Mouse (Mus musculus) cerebellum, postnatal 4 days (tissue): ENCODE measurements around the gene Kmt2e.
"Not testable (repeated sequence)": the region's sequence is repeated elsewhere in the genome, so short reads cannot be mapped to it uniquely, and the experiment has no call there.

Experiments used
- DNase-seq, 2 experiments: peaks; one replicate each; pipeline ENCODE4 v3.0.0; 2022; ENCODE audit warnings: low spot score in 2 of 2, mixed read lengths in 1 of 2

Gene Kmt2e

GRCm38 (mm10) chr5:23432708-23433645, 1.3 kb upstream of the Kmt2e start:
- peak; percentile 91 to 99 for DNase-seq

GRCm38 (mm10) chr5:23434598-23435481, 599 bp downstream of the Kmt2e start:
- DNase-seq = peak in 1 of 2 experiments; percentile 54

GRCm38 (mm10) chr5:23435482-23436125, 1.4 kb downstream of the Kmt2e start:
- peak in 1 of 2 experiments; percentile 23 for DNase-seq

- DNase-seq = no peak
These were observed 2.5 kb downstream of the Kmt2e start for GRCm38 (mm10) chr5:23436735-23437134.

GRCm38 (mm10) chr5:23439857-23440256, 5.6 kb downstream of the Kmt2e start:
- DNase-seq = no peak

- no peak for DNase-seq
These were observed 6.3 kb downstream of the Kmt2e start for GRCm38 (mm10) chr5:23440572-23440971.

- DNase-seq = no peak
These were observed 7.7 kb downstream of the Kmt2e start for GRCm38 (mm10) chr5:23441916-23442315.

GRCm38 (mm10) chr5:23444411-23444810, 10.2 kb downstream of the Kmt2e start:
- no peak for DNase-seq

- DNase-seq = not testable (repeated sequence)
These were observed 19.3 kb downstream of the Kmt2e start for GRCm38 (mm10) chr5:23453561-23453960.

GRCm38 (mm10) chr5:23461688-23462087, 27.4 kb downstream of the Kmt2e start:
- no peak for DNase-seq

GRCm38 (mm10) chr5:23464247-23464646, 30.0 kb downstream of the Kmt2e start:
- DNase-seq = no peak

- no peak for DNase-seq
These were observed 30.5 kb downstream of the Kmt2e start for GRCm38 (mm10) chr5:23464743-23465142.

GRCm38 (mm10) chr5:23466546-23466945, 32.3 kb downstream of the Kmt2e start:
- no peak for DNase-seq

- DNase-seq = no peak
These were observed 39.0 kb downstream of the Kmt2e start for GRCm38 (mm10) chr5:23473098-23473873.

GRCm38 (mm10) chr5:23483811-23484210, 49.6 kb downstream of the Kmt2e start:
- no peak for DNase-seq

- DNase-seq = no peak
These were observed 55.0 kb downstream of the Kmt2e start for GRCm38 (mm10) chr5:23489231-23489630.

- no peak for DNase-seq
These were observed 56.6 kb downstream of the Kmt2e start for GRCm38 (mm10) chr5:23490797-23491196.

GRCm38 (mm10) chr5:23496396-23496795, 62.2 kb downstream of the Kmt2e start:
- no peak for DNase-seq

GRCm38 (mm10) chr5:23496933-23497332, 62.7 kb downstream of the Kmt2e start:
- DNase-seq = no peak

- DNase-seq = no peak
These were observed 63.7 kb downstream of the Kmt2e start for GRCm38 (mm10) chr5:23497920-23498319.

GRCm38 (mm10) chr5:23499257-23499656, 65.0 kb downstream of the Kmt2e start:
- DNase-seq = no peak
